Mouse (Mus musculus): ENCODE measurements at regions not wholly inside any gene's neighbourhood (a gene's known extent, or its start where the extent isn't known, plus 50 kb on each side); places are given as distances from the start of the nearest gene placed in this dataset.

- no peak for DNase-seq
Observed at GRCm38 (mm10) chr3:35321991-35322390, 431.9 kb upstream of the Atp11b start.

GRCm38 (mm10) chr3:35322899-35323298 lies 431.0 kb upstream of the Atp11b start:
- DNase-seq: no peak

DNA sequence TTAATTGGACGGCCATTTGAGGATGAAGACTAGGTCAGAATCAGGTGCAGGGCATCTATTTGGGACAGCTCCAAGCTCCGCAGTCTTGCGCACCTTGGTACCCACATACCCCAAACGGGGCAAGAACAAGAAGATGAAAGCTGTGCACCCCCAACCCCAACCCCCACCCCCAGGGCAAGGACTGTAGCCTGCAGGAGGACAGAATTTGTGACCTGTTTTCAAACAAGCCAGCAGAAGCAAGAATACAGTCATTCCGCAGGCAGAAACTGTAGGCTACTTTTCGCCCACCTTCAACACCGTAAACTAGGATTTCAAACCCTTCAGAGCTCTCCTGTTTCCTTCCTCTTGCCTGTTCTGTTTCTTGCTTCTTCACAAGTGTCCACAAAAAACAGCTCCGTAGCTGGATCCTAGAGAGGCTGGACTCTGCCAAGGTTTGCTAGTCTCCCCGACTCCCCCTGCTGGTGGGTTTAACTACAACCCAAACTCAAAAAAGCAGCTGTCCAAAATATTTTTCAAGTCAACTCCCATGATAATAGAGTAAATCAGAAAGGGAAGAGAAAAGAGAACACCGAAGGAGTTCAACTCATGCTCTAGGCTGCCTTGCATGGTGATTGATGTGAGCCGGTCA lies 430.3 kb upstream of the Atp11b start:
- DNase-seq: peak; percentile 38 to 79

GRCm38 (mm10) chr3:35324186-35324585 lies 429.7 kb upstream of the Atp11b start:
- DNase-seq: peak; percentile 7 to 25

DNA sequence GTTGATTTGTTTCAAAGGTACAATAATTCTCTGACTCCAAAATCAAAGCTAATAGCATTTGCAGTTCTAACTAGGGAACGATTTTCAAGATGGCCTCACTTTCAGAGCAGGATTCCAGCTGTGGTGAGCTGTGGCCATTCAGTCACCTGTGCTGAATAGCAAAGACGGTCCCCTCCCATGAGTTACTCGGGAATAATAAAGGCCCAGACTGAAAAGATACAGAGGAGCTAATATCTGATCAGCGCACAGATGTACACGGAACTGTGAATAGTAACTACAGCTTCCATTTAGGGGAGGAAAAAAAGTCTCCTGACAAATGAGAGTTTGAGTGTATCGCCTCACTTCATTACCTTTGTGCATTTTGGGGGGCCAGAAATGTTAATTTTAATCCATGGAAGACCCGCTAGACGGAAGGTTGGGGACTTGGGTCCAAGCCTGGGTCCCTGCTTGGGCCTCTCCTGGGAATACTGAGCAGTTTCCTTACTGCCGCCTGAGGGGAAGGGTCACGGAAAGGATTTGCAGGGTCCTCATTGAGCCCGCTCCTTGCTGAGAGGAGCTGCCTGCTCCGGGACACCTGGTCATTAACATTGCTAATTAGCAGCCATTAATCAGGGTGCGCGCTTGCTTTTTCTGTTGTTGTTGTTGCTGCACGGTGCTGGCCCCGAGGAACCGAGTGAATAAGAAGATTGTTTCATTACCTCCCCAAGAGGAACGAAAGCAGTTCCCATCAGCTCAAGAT lies 421.2 kb upstream of the Atp11b start:
- DNase-seq: no peak

DNA sequence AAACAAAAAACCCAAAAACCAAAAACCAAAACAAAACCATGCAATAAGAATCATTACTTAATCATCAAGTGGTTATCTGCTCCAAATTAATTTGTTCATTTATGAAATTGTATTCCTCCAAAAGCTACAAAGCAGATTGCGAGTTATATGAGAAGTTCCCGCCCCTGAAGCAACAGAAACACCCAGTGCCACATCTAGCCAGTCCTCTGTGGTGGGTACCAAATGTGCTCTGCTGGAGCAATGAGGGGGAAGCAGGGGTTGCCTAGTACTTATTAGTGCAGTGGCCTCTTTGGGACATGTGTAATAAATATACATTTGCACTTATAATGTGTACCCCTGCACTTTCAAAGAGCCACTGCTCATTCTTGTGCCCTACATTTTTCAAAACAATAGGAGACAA lies 419.9 kb upstream of the Atp11b start:
- DNase-seq: no peak

DNA sequence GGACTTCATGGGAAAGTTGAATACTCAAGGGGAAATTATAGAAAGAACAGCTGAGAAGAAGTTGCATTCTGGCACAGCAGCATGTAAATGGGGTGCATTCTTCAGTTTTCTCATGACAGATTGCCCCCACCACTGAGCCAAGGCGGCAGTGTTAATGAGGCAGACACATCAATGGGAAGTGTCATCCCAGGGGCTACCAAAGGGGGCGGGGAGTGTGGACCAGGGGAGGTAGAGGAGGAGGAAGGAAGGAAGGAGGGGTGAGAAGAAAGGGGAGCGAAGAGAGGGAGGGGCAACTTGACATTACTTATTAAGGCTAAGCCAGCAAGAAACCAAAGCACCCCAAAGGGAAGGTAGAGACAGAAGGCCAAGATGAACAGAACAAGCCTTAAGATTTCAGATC lies 419.4 kb upstream of the Atp11b start:
- no peak for DNase-seq

DNA sequence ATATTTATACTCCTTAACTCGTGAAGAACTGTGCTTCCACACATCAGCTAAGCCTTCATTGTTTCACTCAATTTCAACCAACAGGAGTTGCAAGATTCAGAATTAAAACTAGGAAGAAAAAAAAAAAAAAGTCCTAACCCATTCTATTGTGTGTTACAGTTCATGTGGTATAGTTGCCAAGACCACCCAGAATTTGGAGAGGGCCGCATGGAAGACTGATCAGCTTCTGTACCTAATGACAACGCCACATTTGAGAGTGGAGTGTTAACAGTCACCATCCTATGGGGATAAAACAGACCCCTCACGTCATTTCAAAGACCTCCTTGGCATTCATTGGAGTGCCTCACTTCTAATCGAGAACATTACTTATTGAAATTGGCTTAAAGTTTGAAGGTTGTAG lies 418.1 kb upstream of the Atp11b start:
- DNase-seq: no peak

DNA sequence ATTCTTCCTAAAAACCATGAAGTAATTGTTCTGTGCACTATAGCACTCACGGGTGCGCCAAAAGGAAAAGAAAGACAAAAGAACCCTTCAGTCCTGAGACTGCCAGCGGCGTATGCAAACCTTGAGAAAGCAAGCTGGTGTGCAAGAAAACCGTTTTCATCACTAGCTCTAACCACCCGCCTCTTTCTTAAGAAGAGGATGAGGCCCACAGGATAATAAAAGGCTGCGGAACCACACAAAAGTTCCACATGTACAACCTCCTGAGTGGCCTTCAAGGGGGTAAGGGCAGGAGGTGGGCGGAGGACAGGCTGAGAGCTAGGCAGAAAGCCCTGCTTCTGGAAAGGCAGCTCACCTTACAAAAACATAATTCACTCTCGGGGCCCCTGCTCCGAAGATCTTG lies 413.4 kb upstream of the Atp11b start:
- no peak for DNase-seq

DNA sequence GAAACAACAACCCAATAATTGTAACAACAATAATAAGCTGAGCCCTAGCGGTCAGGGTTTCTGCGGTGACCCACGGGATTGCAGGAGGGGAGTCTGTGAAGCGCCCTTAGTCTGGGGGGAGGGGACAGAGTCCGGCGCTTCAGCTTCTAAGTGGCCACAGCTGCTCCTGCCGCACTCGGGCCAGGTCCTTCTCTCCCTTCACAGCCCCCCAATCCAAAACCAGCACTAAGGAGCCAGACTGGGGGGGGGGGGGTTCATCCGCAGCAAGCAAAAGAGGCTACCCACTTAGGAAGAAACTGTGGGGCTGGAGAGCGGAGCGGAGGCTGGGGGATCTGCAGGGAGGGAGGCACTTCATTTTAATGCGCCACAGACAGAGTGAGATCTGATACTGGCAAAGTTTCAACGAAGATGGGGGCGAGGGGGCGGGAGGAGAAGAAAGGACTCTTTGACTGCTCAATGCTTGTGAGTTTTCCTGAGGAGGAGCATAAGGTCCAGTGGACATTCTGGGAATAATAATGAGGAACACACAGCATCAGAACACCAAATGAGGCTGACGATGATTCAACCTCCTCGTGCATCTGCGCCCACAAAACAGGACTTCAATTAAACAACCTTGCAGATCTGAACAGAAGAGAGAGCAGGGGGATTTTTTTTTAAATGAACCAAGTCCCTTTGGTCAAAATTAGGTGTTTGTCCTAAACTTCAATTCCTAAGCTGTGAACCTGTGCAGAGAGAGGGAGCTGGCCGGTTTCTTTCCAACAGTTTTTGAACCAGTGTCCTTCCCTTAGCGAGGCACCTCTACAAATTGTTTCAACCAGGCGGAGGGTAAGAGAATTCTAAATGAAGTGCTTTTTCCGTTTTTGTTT lies 412.7 kb upstream of the Atp11b start:
- DNase-seq: peak in 1 of 2 experiments; percentile 8

DNA sequence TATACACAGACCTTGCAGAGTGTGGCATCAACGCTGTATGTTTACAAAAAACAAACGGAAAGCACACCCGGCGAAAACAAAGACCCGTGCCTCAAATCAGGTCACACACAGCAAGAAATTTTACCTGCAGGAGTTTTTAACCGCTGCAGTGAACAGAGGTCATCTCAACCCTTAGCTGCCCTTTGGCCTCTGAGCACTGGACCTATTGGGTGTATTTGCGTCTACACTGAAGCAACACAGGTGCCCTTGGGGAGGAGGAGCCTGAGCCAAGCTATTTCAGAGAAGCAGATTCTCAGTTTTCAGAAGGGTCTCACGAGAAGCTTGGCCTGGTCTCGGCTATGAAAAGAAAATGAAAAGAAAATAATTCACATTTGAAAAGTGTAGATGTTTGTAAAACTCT lies 412.1 kb upstream of the Atp11b start:
- peak in 1 of 2 experiments; percentile 14 for DNase-seq

- no peak for DNase-seq
Observed at GRCm38 (mm10) chr3:35342584-35342983, 411.3 kb upstream of the Atp11b start.

DNA sequence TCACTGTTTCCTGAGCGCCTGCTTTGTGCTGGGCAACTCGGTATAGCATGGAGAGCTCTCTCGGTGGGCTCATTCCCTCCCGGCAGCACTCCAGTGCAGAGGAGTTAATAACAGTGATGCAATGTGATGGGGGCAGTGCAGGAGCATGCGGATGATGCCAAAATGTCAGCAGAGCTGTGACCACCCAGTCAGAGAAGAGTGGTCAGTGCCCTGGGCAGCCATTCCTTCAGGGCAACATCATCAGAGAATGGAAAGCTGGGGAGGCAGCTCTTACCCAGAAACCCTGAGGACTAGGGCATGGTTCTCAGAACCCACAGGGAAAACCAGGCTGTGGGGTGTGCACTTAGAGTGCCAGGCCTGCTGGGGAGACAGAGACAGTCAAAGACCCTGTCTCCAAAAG lies 410.0 kb upstream of the Atp11b start:
- DNase-seq: no peak

DNA sequence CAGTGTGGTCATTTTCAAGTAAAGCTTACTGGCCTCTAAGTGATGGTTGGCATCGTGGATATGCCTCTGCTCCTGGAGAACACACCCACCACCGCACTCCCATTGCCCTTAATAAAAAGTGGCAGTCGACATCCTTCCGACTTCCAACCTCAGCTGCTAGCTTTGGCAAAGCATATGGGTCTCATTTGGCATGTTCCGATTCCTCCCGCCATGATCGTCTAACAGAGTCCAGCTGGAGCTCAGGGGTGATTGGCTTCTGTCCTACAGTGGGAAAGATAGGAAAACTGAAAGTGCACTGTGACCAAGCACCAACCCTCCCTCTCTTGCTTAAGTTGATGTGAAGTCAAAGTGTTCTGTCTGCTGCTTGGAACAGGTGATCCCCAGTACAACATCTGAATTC lies 404.8 kb upstream of the Atp11b start:
- no peak for DNase-seq

DNA sequence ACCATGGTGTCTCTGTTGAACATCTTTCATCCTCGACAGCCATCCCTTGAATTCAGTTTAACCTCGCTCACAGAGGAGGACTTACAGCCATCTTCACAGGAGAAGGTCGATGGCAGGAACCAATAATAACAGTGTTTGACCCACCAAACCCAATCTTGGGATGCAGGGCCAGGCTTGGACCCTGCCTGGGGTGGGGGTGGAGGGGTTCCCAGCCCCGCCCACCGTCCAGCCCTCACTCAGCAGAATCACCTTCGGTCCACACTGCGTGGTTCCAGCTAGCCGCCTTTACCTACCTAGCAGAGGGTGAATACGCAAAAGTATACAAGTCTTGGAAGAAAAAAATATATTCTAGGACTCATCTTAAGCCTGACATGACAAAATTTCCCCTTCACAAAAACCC lies 400.5 kb upstream of the Atp11b start:
- DNase-seq: no peak

DNA sequence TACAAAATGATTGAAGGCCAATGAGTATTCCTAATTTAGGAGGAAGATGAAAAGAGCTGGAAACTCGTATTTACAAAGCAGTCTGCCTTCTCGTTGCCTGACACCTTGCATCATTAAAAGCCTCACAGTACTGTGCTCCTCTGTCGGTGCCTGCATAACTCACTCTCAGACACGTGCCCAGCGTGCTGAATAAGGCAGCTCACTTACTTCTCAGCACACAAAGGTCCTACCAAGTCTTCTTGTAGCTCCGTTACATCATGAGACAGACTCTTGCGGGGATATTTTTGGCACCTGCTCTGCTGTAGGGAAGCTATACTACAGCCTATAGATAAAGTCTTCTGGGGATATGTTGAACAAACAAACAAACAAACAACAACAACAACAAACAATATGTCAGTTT lies 400.0 kb upstream of the Atp11b start:
- DNase-seq: no peak

DNA sequence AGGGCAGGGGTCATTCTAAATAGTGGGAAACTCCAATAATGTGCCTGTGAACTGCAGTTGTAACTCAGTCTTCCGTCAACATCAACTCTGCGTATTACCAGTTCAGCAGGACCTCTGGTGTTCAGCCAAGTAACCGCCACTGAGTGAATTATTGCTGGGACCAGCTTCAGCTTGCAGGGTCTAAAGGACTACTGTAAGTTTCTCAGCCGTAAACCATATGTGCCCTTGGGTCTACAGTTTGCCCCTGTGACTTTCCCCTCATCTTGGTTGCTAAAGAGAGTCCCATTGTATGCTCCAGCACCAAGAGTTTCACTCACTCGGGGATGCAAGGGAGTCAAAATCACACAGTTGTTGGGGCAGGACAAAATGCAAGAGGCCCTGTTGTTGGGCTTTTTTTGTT lies 399.6 kb upstream of the Atp11b start:
- DNase-seq: no peak

DNA sequence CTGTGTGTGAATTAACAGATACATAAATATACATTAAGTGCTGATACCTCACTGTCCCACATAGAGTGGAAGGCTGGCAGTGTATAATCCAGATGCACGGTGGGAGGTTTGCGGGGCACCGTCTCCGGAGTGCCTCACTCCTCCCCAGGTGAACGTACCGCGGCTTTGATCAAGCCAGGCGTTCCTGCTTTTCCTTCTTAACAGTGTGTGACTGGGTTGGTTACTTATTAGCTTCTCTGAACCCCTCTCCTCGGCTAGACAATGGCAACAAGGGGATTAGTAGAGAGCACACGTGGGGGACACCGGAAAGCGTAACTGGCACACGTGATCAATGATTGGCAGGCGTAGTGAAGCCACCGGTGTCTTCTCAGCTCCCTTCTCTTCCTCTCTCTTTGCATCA lies 396.8 kb upstream of the Atp11b start:
- no peak for DNase-seq

GRCm38 (mm10) chr3:35358541-35358940 lies 395.4 kb upstream of the Atp11b start:
- no peak for DNase-seq

- no peak for DNase-seq
Observed at GRCm38 (mm10) chr3:35359288-35359687, 394.6 kb upstream of the Atp11b start.

DNA sequence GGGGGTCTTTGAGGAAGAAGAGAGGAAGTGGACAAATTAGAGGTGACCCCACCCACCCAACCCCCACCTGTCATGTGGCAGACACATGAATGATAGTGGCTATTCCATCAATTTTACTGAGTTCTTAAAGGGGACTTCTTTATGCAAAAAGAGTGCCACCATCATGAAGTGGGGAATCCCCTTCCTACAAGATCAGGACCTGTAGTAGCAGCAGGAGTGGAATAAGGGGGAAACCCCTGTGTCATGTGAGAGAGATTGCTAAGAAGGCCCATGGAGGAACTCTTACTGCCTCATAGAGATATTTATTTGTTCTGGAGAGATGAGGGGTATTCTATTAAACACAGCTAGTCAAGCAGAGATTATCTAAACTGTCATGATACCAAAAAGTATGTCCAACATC lies 393.4 kb upstream of the Atp11b start:
- DNase-seq: no peak

DNA sequence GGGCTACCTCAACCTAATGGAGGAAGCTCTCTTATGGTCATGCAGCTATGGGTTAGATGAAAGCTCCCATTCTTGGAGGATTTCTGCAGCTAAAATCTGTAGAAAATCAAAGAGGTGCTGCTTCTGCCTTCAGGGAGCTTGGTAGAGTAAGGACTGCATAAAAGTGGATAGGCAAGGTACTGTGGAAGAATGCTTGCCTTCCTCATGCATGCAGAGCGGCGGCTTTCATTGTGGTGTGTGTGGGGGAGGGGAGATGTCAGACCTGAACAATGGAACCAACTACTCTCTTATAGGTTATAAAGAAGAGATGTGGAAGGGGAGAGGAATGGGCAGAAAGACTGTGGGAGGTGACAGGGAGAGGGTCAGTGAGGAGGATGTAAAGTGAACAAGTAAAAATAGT lies 392.8 kb upstream of the Atp11b start:
- no peak for DNase-seq

DNA sequence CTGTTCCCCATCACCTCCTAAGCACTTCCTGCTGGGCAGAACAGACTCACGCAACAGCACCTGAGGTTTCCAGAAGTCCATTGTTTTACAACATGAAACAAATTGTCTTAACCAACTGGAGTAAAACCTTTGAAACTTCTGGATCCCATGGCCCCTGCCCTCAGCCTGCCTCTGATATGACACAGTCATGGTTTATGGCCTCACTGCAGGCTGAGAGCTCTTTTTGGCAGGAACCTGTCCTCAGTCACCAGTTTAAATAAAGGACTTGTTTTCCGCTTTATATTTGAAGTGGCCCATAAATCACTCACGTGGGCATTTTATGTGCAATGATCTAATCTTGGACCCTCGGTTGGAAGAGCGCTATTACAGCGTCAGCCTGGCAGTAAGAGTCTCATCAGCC lies 388.5 kb upstream of the Atp11b start:
- no peak for DNase-seq

DNA sequence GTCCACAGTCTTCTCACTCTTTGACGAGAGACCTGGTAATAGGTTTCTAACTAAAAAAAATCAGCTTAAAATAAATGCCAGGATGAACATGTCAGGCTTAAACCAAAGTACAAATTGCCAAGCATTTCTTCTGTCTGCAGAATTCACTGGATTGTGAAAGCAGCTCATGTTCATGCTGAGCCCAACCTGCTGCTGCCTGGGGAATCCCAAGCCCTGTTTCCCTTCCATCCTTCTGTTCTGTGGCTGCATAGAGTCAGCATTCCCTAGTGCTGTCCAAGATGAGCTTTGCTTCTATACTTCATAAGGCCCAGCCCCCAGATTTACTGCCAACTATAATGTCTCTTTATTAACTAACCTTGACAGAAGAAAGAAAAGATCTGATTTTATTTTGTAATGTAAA lies 381.6 kb upstream of the Atp11b start:
- no peak for DNase-seq
